Mouse (Mus musculus): ENCODE data around the gene Krt35. TPM values are rescaled to one million over a fixed set of nuclear protein-coding genes. Genes with fewer than 3 reads are reported as not detected.

Gene Krt35
- polyA plus RNA-seq, 1 experiment from 2014 or later = not detected

GRCm38 (mm10) chr11:100105576-100106122, 9.6 kb upstream of the Krt35 start, which contains the start of gene Krt36:
TSS of gene Krt36 (minus strand) at chr11:100105626.
- H3K4me3 ChIP-seq = no peak within 1 kb of the TSS

GRCm38 (mm10) chr11:100102693-100103429, 6.8 kb upstream of the Krt35 start:
- Histone ChIP-seq H3K36me3 (no peaks in the 10 kb centered on the region), H3K4me1 (replicated peaks) (peaks cover 16% of the 10 kb centered on the region), H3K27me3 (ENCODE audit: insufficient read depth, poor library complexity, severe bottlenecking) (no peaks in the 10 kb centered on the region), H3K4me3 (no peak overlapping the region), H3K27ac (no peak overlapping the region), H3K9me3 (no peaks in the 10 kb centered on the region)
- no peak for DNase-seq (ENCODE audit: low spot score)
- WGBS = 64% methylated on average over 15 of the region's 15 CpGs

More at GRCm38 (mm10) chr11:100105576-100106122, 9.6 kb upstream of the Krt35 start, which contains the start of gene Krt36:
- H3K27me3 ChIP-seq (ENCODE audit: insufficient read depth, poor library complexity, severe bottlenecking) = no peaks in the 10 kb centered on the region
- no peak within 1 kb of the TSS for H3K27ac ChIP-seq
- no peak for DNase-seq (ENCODE audit: low spot score)
- H3K9me3 ChIP-seq = no peaks in the 10 kb centered on the region
- WGBS = 93% methylated on average over 6 of the region's 6 CpGs
- no peaks in the 10 kb centered on the region for H3K36me3 ChIP-seq
- H3K4me1 ChIP-seq (replicated peaks) = peaks cover 4% of the 10 kb centered on the region; the same call in 1 of the 2 replicates

- H3K27ac ChIP-seq = no peak overlapping the region
- no peaks in the 10 kb centered on the region for H3K36me3 ChIP-seq
- H3K4me1 ChIP-seq (replicated peaks) = peaks cover 19% of the 10 kb centered on the region
- no peaks in the 10 kb centered on the region for H3K27me3 ChIP-seq (ENCODE audit: insufficient read depth, poor library complexity, severe bottlenecking)
- no peak overlapping the region for H3K4me3 ChIP-seq
- no peak for DNase-seq (ENCODE audit: low spot score)
- H3K9me3 ChIP-seq = no peaks in the 10 kb centered on the region
- 90% methylated on average over 4 of the region's 4 CpGs for WGBS
Measured at GRCm38 (mm10) chr11:100100391-100100790, 4.3 kb upstream of the Krt35 start.

GRCm38 (mm10) chr11:100097819-100098218, 1.8 kb upstream of the Krt35 start:
- DNase-seq (ENCODE audit: low spot score) = no peak
- Histone ChIP-seq H3K4me1 (replicated peaks) (peaks cover 15% of the 10 kb centered on the region), H3K4me3 (no peak overlapping the region), H3K27me3 (ENCODE audit: insufficient read depth, poor library complexity, severe bottlenecking) (no peaks in the 10 kb centered on the region), H3K27ac (no peak overlapping the region), H3K9me3 (no peaks in the 10 kb centered on the region), H3K36me3 (no peaks in the 10 kb centered on the region)
- 70% methylated on average over 9 of the region's 9 CpGs for WGBS

- H3K4me1 ChIP-seq (replicated peaks) = no peaks in the 10 kb centered on the region
- H3K36me3 ChIP-seq = no peaks in the 10 kb centered on the region
- DNase-seq (ENCODE audit: low spot score) = no peak
- H3K27me3 ChIP-seq (ENCODE audit: insufficient read depth, poor library complexity, severe bottlenecking) = no peaks in the 10 kb centered on the region
- peaks cover 3% of the 10 kb centered on the region; the same call in 1 of the 2 replicates for H3K9me3 ChIP-seq
- no peak overlapping the region for H3K27ac ChIP-seq
- H3K4me3 ChIP-seq = no peak overlapping the region
- WGBS = 74% methylated on average over 7 of the region's 7 CpGs
Measured at GRCm38 (mm10) chr11:100088378-100089025, 7.5 kb downstream of the Krt35 start.

- no peaks in the 10 kb centered on the region for H3K36me3 ChIP-seq
- peaks cover 3% of the 10 kb centered on the region; the same call in 1 of the 2 replicates for H3K9me3 ChIP-seq
- WGBS = 93% methylated on average over 10 of the region's 10 CpGs
- no peak within 1 kb of the TSS for H3K27ac ChIP-seq
- no peak within 1 kb of the TSS for H3K4me3 ChIP-seq
- H3K4me1 ChIP-seq (replicated peaks) = no peaks in the 10 kb centered on the region
- no peaks in the 10 kb centered on the region for H3K27me3 ChIP-seq (ENCODE audit: insufficient read depth, poor library complexity, severe bottlenecking)
- no peak for DNase-seq (ENCODE audit: low spot score)
Measured at GRCm38 (mm10) chr11:100087861-100088260, 8.2 kb downstream of the Krt35 start, which contains the start of gene Krt32. TSS of gene Krt32 (minus strand) at chr11:100088226.

GRCm38 (mm10) chr11:100073873-100074272, 22.2 kb downstream of the Krt35 start:
- no peak for DNase-seq (ENCODE audit: low spot score)
- whole genome bisulfite sequencing = 68% methylated on average over 1 of the region's 1 CpGs

GRCm38 (mm10) chr11:100067293-100068036, 28.6 kb downstream of the Krt35 start:
- Histone ChIP-seq H3K27ac (no peak overlapping the region), H3K4me3 (no peak overlapping the region), H3K36me3 (no peaks in the 10 kb centered on the region), H3K27me3 (ENCODE audit: insufficient read depth, poor library complexity, severe bottlenecking) (no peaks in the 10 kb centered on the region), H3K4me1 (replicated peaks) (no peaks in the 10 kb centered on the region), H3K9me3 (no peaks in the 10 kb centered on the region)
- no peak for DNase-seq (ENCODE audit: low spot score)
- 80% methylated on average over 17 of the region's 17 CpGs for WGBS

More at GRCm38 (mm10) chr11:100073873-100074272, 22.2 kb downstream of the Krt35 start:
- no peaks in the 10 kb centered on the region for H3K4me1 ChIP-seq (replicated peaks)
- H3K36me3 ChIP-seq = no peaks in the 10 kb centered on the region
- H3K9me3 ChIP-seq = no peaks in the 10 kb centered on the region
- H3K27ac ChIP-seq = no peak overlapping the region
- H3K4me3 ChIP-seq = no peak overlapping the region
- H3K27me3 ChIP-seq (ENCODE audit: insufficient read depth, poor library complexity, severe bottlenecking) = no peaks in the 10 kb centered on the region

GRCm38 (mm10) chr11:100066236-100067010, 29.6 kb downstream of the Krt35 start:
- 77% methylated on average over 12 of the region's 12 CpGs for WGBS
- no peak overlapping the region for H3K27ac ChIP-seq
- no peaks in the 10 kb centered on the region for H3K36me3 ChIP-seq
- no peak overlapping the region for H3K4me3 ChIP-seq
- DNase-seq (ENCODE audit: low spot score) = no peak
- H3K9me3 ChIP-seq = no peaks in the 10 kb centered on the region
- no peaks in the 10 kb centered on the region for H3K27me3 ChIP-seq (ENCODE audit: insufficient read depth, poor library complexity, severe bottlenecking)
- no peaks in the 10 kb centered on the region for H3K4me1 ChIP-seq (replicated peaks)

GRCm38 (mm10) chr11:100058875-100059274, 37.2 kb downstream of the Krt35 start:
- no peaks in the 10 kb centered on the region for H3K9me3 ChIP-seq
- H3K36me3 ChIP-seq = no peaks in the 10 kb centered on the region
- no peaks in the 10 kb centered on the region for H3K27me3 ChIP-seq (ENCODE audit: insufficient read depth, poor library complexity, severe bottlenecking)
- H3K4me1 ChIP-seq (replicated peaks) = no peaks in the 10 kb centered on the region
- WGBS = 71% methylated on average over 8 of the region's 8 CpGs
- H3K4me3 ChIP-seq = no peak overlapping the region
- no peak for DNase-seq (ENCODE audit: low spot score)
- H3K27ac ChIP-seq = no peak overlapping the region

- Histone ChIP-seq H3K9me3 (no peaks in the 10 kb centered on the region), H3K36me3 (no peaks in the 10 kb centered on the region), H3K4me1 (replicated peaks) (no peaks in the 10 kb centered on the region), H3K4me3 (no peak overlapping the region), H3K27ac (no peak overlapping the region), H3K27me3 (ENCODE audit: insufficient read depth, poor library complexity, severe bottlenecking) (no peaks in the 10 kb centered on the region)
- WGBS = 77% methylated on average over 9 of the region's 9 CpGs
- DNase-seq (ENCODE audit: low spot score) = no peak
Measured at GRCm38 (mm10) chr11:100055686-100056655, 40.1 kb downstream of the Krt35 start.

Measured in hindbrain, embryonic 10.5 days (tissue).